Mouse (Mus musculus) olfactory bulb, adult 2 months (tissue): ENCODE measurements around the gene Nr2f2.

ENCODE experiments used
- CTCF ChIP-seq: fragments of 200-500 bp; IDR thresholded peaks from 2 replicates; pipeline ENCODE4 v1.5.1; 2012; ENCODE audit warnings: low read depth, mild to moderate bottlenecking, low read length, moderate library complexity; ENCODE audit not compliant: insufficient read depth
- POLR2A ChIP-seq: fragments of 200-500 bp; IDR thresholded peaks from 2 replicates; pipeline ENCODE4 v1.6.1; 2012; ENCODE audit warnings: mild to moderate bottlenecking, low read depth, low read length, moderate library complexity; ENCODE audit not compliant: insufficient read depth

DNA sequence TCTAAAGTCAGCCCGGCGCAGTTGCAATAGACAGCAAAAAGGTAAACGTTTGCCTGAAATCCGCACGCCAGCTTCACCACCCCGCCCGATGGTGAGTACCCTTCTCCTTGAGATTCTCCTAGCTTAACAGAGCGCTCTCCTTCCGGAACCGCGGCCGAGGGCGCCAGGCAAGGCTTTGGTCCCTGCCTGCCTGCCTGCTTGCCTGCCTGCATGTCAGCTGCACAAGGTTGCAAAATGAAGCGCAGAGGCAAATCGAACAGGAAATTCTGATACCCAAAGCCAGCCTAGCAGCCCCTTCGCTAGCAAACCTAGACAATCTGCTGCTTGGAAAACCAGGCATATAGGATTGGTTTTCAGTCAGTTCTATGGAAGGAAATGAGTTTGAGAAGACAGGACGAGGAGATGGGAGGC is 1.1 kb downstream of the Nr2f2 start:
- TF ChIP-seq CTCF (no peak), POLR2A (no peak)
